Mouse (Mus musculus): ENCODE results near the gene Inafm2. TPM values are rescaled to one million over a fixed set of nuclear protein-coding genes. Genes with fewer than 3 reads are reported as not detected.

Inafm2 gene
- polyA plus RNA-seq, 1 experiment from 2014 or later = 26.0 TPM

GRCm38 (mm10) chr2:118702883-118703761 is 42.4 kb upstream of the Inafm2 start:
- 0 out of 2 replicates have a peak, but pooled peaks have one; percentile 19 for ATAC-seq (ENCODE audit: insufficient read depth, low FRiP score)
- WGBS = under 1% methylated on average over 92 of the region's 93 CpGs
- H3K9me3 ChIP-seq (replicated peaks; ENCODE audit: control insufficient read depth, low read length) = no peaks in the 10 kb centered on the region
- H3K9ac ChIP-seq (ENCODE audit: low read length) = peak overlapping the region; percentile 56
- peaks cover 81% of the 10 kb centered on the region for H3K27me3 ChIP-seq (ENCODE audit: control insufficient read depth, insufficient read depth, low read length)
- H3K4me2 ChIP-seq (ENCODE audit: low read depth, low read length) = peak overlapping the region; percentile 81
- H3K36me3 ChIP-seq (ENCODE audit: control insufficient read depth, insufficient read depth, low read length) = no peaks in the 10 kb centered on the region
- no peak overlapping the region for H3K27ac ChIP-seq (ENCODE audit: low read length)
- H3K4me1 ChIP-seq (ENCODE audit: control insufficient read depth, insufficient read depth, low read length) = peaks cover 24% of the 10 kb centered on the region
- peak overlapping the region; percentile 51 for H3K4me3 ChIP-seq (replicated peaks; ENCODE audit: low read length)

GRCm38 (mm10) chr2:118703913-118704730 is 41.4 kb upstream of the Inafm2 start, which contains the start of gene Ankrd63:
Gene Ankrd63 (minus strand): TSS chr2:118703963.
- Histone ChIP-seq H3K27me3 (ENCODE audit: control insufficient read depth, insufficient read depth, low read length) (peaks cover 90% of the 10 kb centered on the region), H3K27ac (ENCODE audit: low read length) (no peak within 1 kb of the TSS), H3K9me3 (replicated peaks; ENCODE audit: control insufficient read depth, low read length) (no peaks in the 10 kb centered on the region), H3K9ac (ENCODE audit: low read length) (peak within 1 kb of the TSS; percentile 56), H3K4me1 (ENCODE audit: control insufficient read depth, insufficient read depth, low read length) (peaks cover 23% of the 10 kb centered on the region), H3K4me3 (replicated peaks; ENCODE audit: low read length) (peak within 1 kb of the TSS; percentile 51), H3K4me2 (ENCODE audit: low read depth, low read length) (peak within 1 kb of the TSS; percentile 81), H3K36me3 (ENCODE audit: control insufficient read depth, insufficient read depth, low read length) (no peaks in the 10 kb centered on the region)
- no peak for ATAC-seq (ENCODE audit: insufficient read depth, low FRiP score)
- 2% methylated on average over 48 of the region's 50 CpGs for WGBS

GRCm38 (mm10) chr2:118706436-118706835 is 39.1 kb upstream of the Inafm2 start:
- Histone ChIP-seq H3K4me2 (ENCODE audit: low read depth, low read length) (no peak overlapping the region), H3K4me1 (ENCODE audit: control insufficient read depth, insufficient read depth, low read length) (peaks cover 33% of the 10 kb centered on the region), H3K36me3 (ENCODE audit: control insufficient read depth, insufficient read depth, low read length) (no peaks in the 10 kb centered on the region), H3K9ac (ENCODE audit: low read length) (no peak overlapping the region), H3K4me3 (replicated peaks; ENCODE audit: low read length) (no peak overlapping the region), H3K9me3 (replicated peaks; ENCODE audit: control insufficient read depth, low read length) (no peaks in the 10 kb centered on the region), H3K27me3 (ENCODE audit: control insufficient read depth, insufficient read depth, low read length) (peaks cover 96% of the 10 kb centered on the region), H3K27ac (ENCODE audit: low read length) (no peak overlapping the region)
- ATAC-seq (ENCODE audit: insufficient read depth, low FRiP score) = no peak
- WGBS = 11% methylated on average over 6 of the region's 6 CpGs

- peaks cover 90% of the 10 kb centered on the region for H3K27me3 ChIP-seq (ENCODE audit: control insufficient read depth, insufficient read depth, low read length)
- no peaks in the 10 kb centered on the region for H3K36me3 ChIP-seq (ENCODE audit: control insufficient read depth, insufficient read depth, low read length)
- no peak for ATAC-seq (ENCODE audit: insufficient read depth, low FRiP score)
- H3K4me3 ChIP-seq (replicated peaks; ENCODE audit: low read length) = no peak overlapping the region
- peaks cover 24% of the 10 kb centered on the region for H3K4me1 ChIP-seq (ENCODE audit: control insufficient read depth, insufficient read depth, low read length)
- H3K9ac ChIP-seq (ENCODE audit: low read length) = no peak overlapping the region
- no peak overlapping the region for H3K27ac ChIP-seq (ENCODE audit: low read length)
- WGBS = 77% methylated on average over 4 of the region's 4 CpGs
- no peak overlapping the region for H3K4me2 ChIP-seq (ENCODE audit: low read depth, low read length)
- H3K9me3 ChIP-seq (replicated peaks; ENCODE audit: control insufficient read depth, low read length) = no peaks in the 10 kb centered on the region
These were observed 37.1 kb upstream of the Inafm2 start for GRCm38 (mm10) chr2:118708472-118708871.

- Histone ChIP-seq H3K9me3 (replicated peaks; ENCODE audit: control insufficient read depth, low read length) (no peaks in the 10 kb centered on the region), H3K27me3 (ENCODE audit: control insufficient read depth, insufficient read depth, low read length) (peaks cover 77% of the 10 kb centered on the region)
- ATAC-seq (ENCODE audit: insufficient read depth, low FRiP score) = no peak
These were observed 35.8 kb upstream of the Inafm2 start for GRCm38 (mm10) chr2:118709655-118710221.

GRCm38 (mm10) chr2:118711038-118711494 is 34.5 kb upstream of the Inafm2 start:
- peak; percentile 52 for ATAC-seq (ENCODE audit: insufficient read depth, low FRiP score)
- Histone ChIP-seq H3K4me2 (ENCODE audit: low read depth, low read length) (peak overlapping the region; percentile 86), H3K36me3 (ENCODE audit: control insufficient read depth, insufficient read depth, low read length) (no peaks in the 10 kb centered on the region), H3K4me1 (ENCODE audit: control insufficient read depth, insufficient read depth, low read length) (peaks cover 17% of the 10 kb centered on the region), H3K27me3 (ENCODE audit: control insufficient read depth, insufficient read depth, low read length) (peaks cover 64% of the 10 kb centered on the region), H3K9ac (ENCODE audit: low read length) (peak overlapping the region; percentile 67), H3K9me3 (replicated peaks; ENCODE audit: control insufficient read depth, low read length) (no peaks in the 10 kb centered on the region), H3K27ac (ENCODE audit: low read length) (no peak overlapping the region), H3K4me3 (replicated peaks; ENCODE audit: low read length) (peak overlapping the region; percentile 45)
- WGBS = 2% methylated on average over 36 of the region's 36 CpGs

More at GRCm38 (mm10) chr2:118709655-118710221, 35.8 kb upstream of the Inafm2 start:
- Histone ChIP-seq H3K4me2 (ENCODE audit: low read depth, low read length) (no peak overlapping the region), H3K4me1 (ENCODE audit: control insufficient read depth, insufficient read depth, low read length) (peaks cover 17% of the 10 kb centered on the region), H3K4me3 (replicated peaks; ENCODE audit: low read length) (no peak overlapping the region), H3K9ac (ENCODE audit: low read length) (no peak overlapping the region), H3K36me3 (ENCODE audit: control insufficient read depth, insufficient read depth, low read length) (no peaks in the 10 kb centered on the region), H3K27ac (ENCODE audit: low read length) (no peak overlapping the region)
- 45% methylated on average over 4 of the region's 4 CpGs for WGBS

GRCm38 (mm10) chr2:118713631-118714030 is 31.9 kb upstream of the Inafm2 start:
- H3K9ac ChIP-seq (ENCODE audit: low read length) = no peak overlapping the region
- peaks cover 41% of the 10 kb centered on the region for H3K27me3 ChIP-seq (ENCODE audit: control insufficient read depth, insufficient read depth, low read length)
- H3K9me3 ChIP-seq (replicated peaks; ENCODE audit: control insufficient read depth, low read length) = no peaks in the 10 kb centered on the region
- WGBS = 85% methylated on average over 6 of the region's 6 CpGs
- no peak overlapping the region for H3K4me3 ChIP-seq (replicated peaks; ENCODE audit: low read length)
- no peak for ATAC-seq (ENCODE audit: insufficient read depth, low FRiP score)
- H3K36me3 ChIP-seq (ENCODE audit: control insufficient read depth, insufficient read depth, low read length) = no peaks in the 10 kb centered on the region
- peaks cover 17% of the 10 kb centered on the region for H3K4me1 ChIP-seq (ENCODE audit: control insufficient read depth, insufficient read depth, low read length)
- H3K4me2 ChIP-seq (ENCODE audit: low read depth, low read length) = no peak overlapping the region
- H3K27ac ChIP-seq (ENCODE audit: low read length) = no peak overlapping the region

- Histone ChIP-seq H3K9ac (ENCODE audit: low read length) (no peak overlapping the region), H3K36me3 (ENCODE audit: control insufficient read depth, insufficient read depth, low read length) (no peaks in the 10 kb centered on the region), H3K4me3 (replicated peaks; ENCODE audit: low read length) (no peak overlapping the region), H3K27ac (ENCODE audit: low read length) (no peak overlapping the region), H3K4me2 (ENCODE audit: low read depth, low read length) (no peak overlapping the region), H3K4me1 (ENCODE audit: control insufficient read depth, insufficient read depth, low read length) (peaks cover 17% of the 10 kb centered on the region), H3K9me3 (replicated peaks; ENCODE audit: control insufficient read depth, low read length) (no peaks in the 10 kb centered on the region), H3K27me3 (ENCODE audit: control insufficient read depth, insufficient read depth, low read length) (peaks cover 35% of the 10 kb centered on the region)
- no peak for ATAC-seq (ENCODE audit: insufficient read depth, low FRiP score)
- WGBS = 45% methylated on average over 4 of the region's 4 CpGs
These were observed 31.3 kb upstream of the Inafm2 start for GRCm38 (mm10) chr2:118714230-118714629.

Measured in stomach, embryonic 16.5 days (tissue).